Mouse (Mus musculus): ENCODE results near the gene Ptprj.
A peak's percentile ranks its signal among the peaks of the same experiment; 100 is the strongest.
"Not testable (repeated sequence)": the region's sequence is repeated elsewhere in the genome, so short reads cannot be mapped to it uniquely, and the experiment has no call there.

Ptprj gene

DNA sequence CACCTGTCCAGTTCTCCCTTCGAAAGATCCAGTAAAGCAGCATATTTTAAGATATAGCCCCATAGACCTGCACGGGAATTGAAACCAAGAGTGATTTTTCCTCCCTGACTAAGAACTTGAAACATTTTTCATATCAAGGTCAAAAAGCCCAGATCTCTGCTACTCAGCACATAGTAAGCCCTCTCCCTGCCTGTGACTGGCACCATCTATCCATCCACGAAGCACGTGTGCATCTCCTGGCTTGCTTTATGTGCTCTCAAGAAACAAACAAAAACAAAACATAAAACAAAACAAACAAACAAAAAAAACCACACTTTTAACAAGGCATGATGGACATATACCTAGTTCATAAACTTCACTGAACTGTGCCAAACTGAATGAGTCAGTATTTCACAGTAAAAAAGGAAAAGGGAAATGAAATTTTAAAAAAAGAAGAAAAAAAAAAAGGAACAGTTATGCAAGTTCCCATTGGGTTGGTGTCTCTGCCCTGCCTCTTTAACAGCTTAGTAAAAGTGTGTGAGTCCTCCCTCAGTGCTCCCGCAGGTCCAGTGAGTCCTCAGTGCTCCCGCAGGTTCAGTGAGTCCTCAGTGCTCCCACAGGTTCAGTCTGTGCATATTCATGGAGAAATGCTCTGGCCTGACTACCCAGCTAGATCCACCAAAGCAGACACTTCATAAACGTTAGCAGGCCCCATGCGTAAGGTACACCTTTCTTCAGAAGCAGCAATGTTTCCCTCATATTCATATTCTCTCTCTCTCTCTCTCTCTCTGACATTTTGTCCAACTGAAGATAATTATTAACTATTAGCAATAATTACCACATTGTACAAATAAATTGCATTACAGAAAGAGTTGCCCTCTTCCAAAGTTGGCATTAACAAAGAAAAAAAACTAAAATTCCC lies 91.5 kb downstream of the Ptprj start:
- no peak for DNase-seq (ENCODE audit: extremely low read depth, insufficient read length, low spot score)

- no peak for DNase-seq (ENCODE audit: extremely low read depth, insufficient read length, low spot score)
These were observed 92.8 kb downstream of the Ptprj start for GRCm38 (mm10) chr2:90487471-90488238.

GRCm38 (mm10) chr2:90486226-90486755 lies 94.2 kb downstream of the Ptprj start:
- peak; percentile 36 for DNase-seq (ENCODE audit: extremely low read depth, insufficient read length, low spot score)

- DNase-seq (ENCODE audit: extremely low read depth, insufficient read length, low spot score), result no peak
These were observed 98.9 kb downstream of the Ptprj start for GRCm38 (mm10) chr2:90481505-90481904.

DNA sequence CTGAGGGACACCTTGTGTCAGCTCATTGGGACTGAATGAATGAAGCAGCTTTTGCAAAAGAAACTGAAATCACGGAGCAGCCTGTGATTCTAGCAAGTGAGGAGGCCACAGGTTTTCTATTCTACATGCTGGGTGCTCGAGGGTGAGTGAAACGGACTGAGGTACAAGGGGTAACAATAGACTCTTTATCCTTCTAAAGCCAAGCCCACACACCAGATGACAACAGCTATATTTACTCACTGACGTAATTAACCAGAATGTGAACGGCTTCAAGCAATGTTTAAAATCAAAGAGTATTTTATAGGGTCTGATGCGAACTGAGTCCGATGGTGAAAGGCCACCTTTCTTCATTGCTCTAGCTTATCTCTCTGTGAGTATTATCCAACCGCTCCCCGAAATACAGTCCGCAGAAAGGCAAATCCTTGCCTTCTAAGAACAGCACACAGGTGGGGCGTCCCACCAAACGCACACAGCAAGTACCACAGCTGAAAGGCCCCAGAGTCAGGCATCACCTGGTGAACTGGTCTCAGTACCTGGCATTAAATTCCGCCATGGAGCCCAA lies 99.6 kb downstream of the Ptprj start:
- DNase-seq (ENCODE audit: extremely low read depth, insufficient read length, low spot score), result no peak

GRCm38 (mm10) chr2:90478531-90478930 lies 101.9 kb downstream of the Ptprj start:
- DNase-seq (ENCODE audit: extremely low read depth, insufficient read length, low spot score), result no peak

- no peak for DNase-seq (ENCODE audit: extremely low read depth, insufficient read length, low spot score)
These were observed 102.8 kb downstream of the Ptprj start for GRCm38 (mm10) chr2:90477617-90478016.

DNA sequence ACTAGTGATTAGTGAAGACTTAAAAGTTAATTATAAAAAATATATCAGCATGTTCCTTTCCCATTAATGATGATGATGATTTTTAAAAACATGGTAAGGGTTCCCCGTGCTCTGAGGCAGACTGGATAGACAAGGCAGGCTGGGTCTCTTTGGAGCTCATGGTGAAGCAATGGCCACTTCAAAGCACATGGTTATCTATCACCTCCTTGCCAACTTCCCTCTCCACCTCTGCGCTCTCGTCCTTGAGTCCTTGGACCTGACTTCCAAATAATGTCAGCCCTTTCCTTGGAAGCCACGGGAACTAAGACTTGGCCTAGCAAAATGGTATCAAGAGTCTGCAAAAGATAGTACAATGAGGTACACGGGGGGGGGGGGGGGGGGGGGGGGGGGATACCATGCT lies 103.7 kb downstream of the Ptprj start:
- no peak for DNase-seq (ENCODE audit: extremely low read depth, insufficient read length, low spot score)

GRCm38 (mm10) chr2:90476319-90476718 lies 104.1 kb downstream of the Ptprj start:
- DNase-seq (ENCODE audit: extremely low read depth, insufficient read length, low spot score), result no peak

DNA sequence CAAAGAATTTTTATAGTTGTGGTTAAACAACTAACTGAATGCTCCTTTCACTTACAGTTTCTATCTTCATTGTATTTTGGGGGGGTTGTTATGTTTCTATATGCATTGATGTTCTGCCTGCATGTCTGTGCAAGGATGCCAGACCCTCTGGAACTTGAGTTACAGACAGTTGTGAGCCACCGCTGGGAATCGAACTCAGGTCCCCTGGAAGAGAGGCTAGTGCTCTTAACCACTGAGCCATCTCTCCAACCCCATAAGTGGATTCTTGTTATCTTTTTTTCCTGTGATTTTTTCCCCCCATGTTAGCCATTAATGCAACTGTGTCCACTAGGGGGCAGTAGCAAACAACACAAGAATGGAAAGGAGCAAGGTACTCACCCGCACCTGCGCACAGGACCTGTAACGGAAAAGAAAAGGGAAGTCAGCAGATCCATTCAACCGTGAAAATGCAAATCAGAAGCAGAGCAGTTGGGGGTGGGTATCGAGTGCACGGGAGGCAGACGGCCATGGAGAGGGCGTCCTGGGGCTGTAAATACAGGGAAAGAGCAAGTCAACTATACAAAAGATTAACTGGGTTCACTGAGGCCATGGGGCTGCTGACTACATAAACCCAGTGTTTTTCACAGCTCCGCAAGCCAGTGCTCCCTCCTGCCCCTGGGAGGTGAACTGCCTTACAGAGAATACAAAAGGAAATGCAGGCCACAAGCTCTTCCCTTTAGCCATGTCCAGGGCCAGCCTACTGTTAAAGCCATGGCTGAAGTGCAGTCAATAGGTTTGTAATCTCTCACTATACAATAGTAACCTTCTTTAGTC lies 105.6 kb downstream of the Ptprj start:
- DNase-seq (ENCODE audit: extremely low read depth, insufficient read length, low spot score), result peak; percentile 69

- no peak for DNase-seq (ENCODE audit: extremely low read depth, insufficient read length, low spot score)
These were observed 107.7 kb downstream of the Ptprj start for GRCm38 (mm10) chr2:90472701-90473100.

GRCm38 (mm10) chr2:90470122-90470521 lies 110.3 kb downstream of the Ptprj start:
- no peak for DNase-seq (ENCODE audit: extremely low read depth, insufficient read length, low spot score)

GRCm38 (mm10) chr2:90466480-90466879 lies 114.0 kb downstream of the Ptprj start:
- DNase-seq (ENCODE audit: extremely low read depth, insufficient read length, low spot score), result no peak

- DNase-seq (ENCODE audit: extremely low read depth, insufficient read length, low spot score), result no peak
These were observed 116.7 kb downstream of the Ptprj start for GRCm38 (mm10) chr2:90463735-90464134.

- no peak for DNase-seq (ENCODE audit: extremely low read depth, insufficient read length, low spot score)
These were observed 118.2 kb downstream of the Ptprj start for GRCm38 (mm10) chr2:90462252-90462651.

- no peak for DNase-seq (ENCODE audit: extremely low read depth, insufficient read length, low spot score)
These were observed 122.5 kb downstream of the Ptprj start for GRCm38 (mm10) chr2:90457946-90458345.

- no peak for DNase-seq (ENCODE audit: extremely low read depth, insufficient read length, low spot score)
These were observed 128.1 kb downstream of the Ptprj start for GRCm38 (mm10) chr2:90452380-90452779.

- DNase-seq (ENCODE audit: extremely low read depth, insufficient read length, low spot score), result no peak
These were observed 131.3 kb downstream of the Ptprj start for GRCm38 (mm10) chr2:90448967-90449740.

GRCm38 (mm10) chr2:90443811-90444210 lies 136.6 kb downstream of the Ptprj start:
- no peak for DNase-seq (ENCODE audit: extremely low read depth, insufficient read length, low spot score)

DNA sequence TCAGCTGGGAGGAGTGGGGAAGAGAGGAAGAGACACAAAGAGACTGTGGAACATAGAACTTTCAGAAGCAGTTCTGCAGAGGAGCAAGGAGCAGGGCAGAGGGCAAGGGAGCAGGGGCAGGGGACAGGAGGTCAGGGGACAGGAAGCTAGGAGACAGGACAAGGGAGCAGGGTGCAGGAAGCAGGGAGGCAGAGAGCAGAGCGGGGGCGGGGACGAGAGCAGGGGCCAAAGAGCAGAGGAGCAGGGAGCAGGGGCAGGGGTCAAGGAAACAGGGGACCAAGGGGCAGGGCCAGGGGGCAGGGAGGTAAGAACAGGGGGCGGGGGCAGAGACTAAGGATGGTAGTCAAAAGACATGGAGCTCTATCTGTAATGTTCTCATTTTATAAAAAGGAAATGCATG lies 138.6 kb downstream of the Ptprj start:
- DNase-seq (ENCODE audit: extremely low read depth, insufficient read length, low spot score), result not testable (repeated sequence)
